Mouse (Mus musculus): ENCODE measurements at regions not wholly inside any gene's neighbourhood (a gene's known extent, or its start where the extent isn't known, plus 50 kb on each side); places are given as distances from the start of the nearest gene placed in this dataset.

- WGBS: 62% methylated on average over 9 of the region's 9 CpGs
- no peak for ATAC-seq (ENCODE audit: insufficient read depth, low FRiP score)
- Histone ChIP-seq H3K9ac (ENCODE audit: low read length) (no peak overlapping the region), H3K36me3 (ENCODE audit: control insufficient read depth, insufficient read depth, low read length) (no peaks in the 10 kb centered on the region), H3K9me3 (replicated peaks; ENCODE audit: control insufficient read depth, low read length) (no peaks in the 10 kb centered on the region), H3K27me3 (ENCODE audit: control insufficient read depth, insufficient read depth, low read length) (no peaks in the 10 kb centered on the region), H3K4me2 (ENCODE audit: low read depth, low read length) (no peak overlapping the region), H3K4me1 (ENCODE audit: control insufficient read depth, insufficient read depth, low read length) (no peaks in the 10 kb centered on the region), H3K27ac (ENCODE audit: low read length) (no peak overlapping the region), H3K4me3 (replicated peaks; ENCODE audit: low read length) (no peak overlapping the region)
These were observed 145.8 kb downstream of the Rwdd3 start for GRCm38 (mm10) chr3:121025546-121026157.

DNA sequence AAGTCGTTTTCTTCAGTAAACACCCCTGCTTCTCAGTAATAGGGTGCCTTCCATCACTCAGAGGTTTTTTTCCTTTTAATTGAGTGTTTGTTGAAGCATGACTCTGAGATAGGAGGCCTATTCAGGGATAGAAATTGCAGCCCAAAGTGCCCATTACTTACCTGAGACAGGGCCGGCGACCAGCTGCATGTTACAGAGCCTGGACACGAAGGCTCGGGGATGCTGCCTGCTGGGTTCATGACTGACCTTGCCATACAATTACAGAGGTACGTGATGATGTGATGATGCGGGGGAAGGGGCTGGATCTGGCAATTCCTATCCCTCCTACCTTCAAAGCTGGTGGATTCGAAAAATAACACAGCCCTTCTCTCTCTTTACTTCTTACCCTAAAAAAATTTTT lies 146.7 kb downstream of the Rwdd3 start:
- no peaks in the 10 kb centered on the region for H3K9me3 ChIP-seq (replicated peaks; ENCODE audit: control insufficient read depth, low read length)
- no peak overlapping the region for H3K4me2 ChIP-seq (ENCODE audit: low read depth, low read length)
- no peak overlapping the region for H3K27ac ChIP-seq (ENCODE audit: low read length)
- 41% methylated on average over 8 of the region's 8 CpGs for WGBS
- no peak for ATAC-seq (ENCODE audit: insufficient read depth, low FRiP score)
- H3K4me3 ChIP-seq (replicated peaks; ENCODE audit: low read length): no peak overlapping the region
- H3K36me3 ChIP-seq (ENCODE audit: control insufficient read depth, insufficient read depth, low read length): no peaks in the 10 kb centered on the region
- H3K27me3 ChIP-seq (ENCODE audit: control insufficient read depth, insufficient read depth, low read length): no peaks in the 10 kb centered on the region
- no peak overlapping the region for H3K9ac ChIP-seq (ENCODE audit: low read length)
- no peaks in the 10 kb centered on the region for H3K4me1 ChIP-seq (ENCODE audit: control insufficient read depth, insufficient read depth, low read length)

GRCm38 (mm10) chr3:121021126-121021848 lies 150.2 kb downstream of the Rwdd3 start:
- Histone ChIP-seq H3K36me3 (ENCODE audit: control insufficient read depth, insufficient read depth, low read length) (no peaks in the 10 kb centered on the region), H3K27ac (ENCODE audit: low read length) (no peak overlapping the region), H3K27me3 (ENCODE audit: control insufficient read depth, insufficient read depth, low read length) (no peaks in the 10 kb centered on the region), H3K4me2 (ENCODE audit: low read depth, low read length) (no peak overlapping the region), H3K9ac (ENCODE audit: low read length) (no peak overlapping the region), H3K4me1 (ENCODE audit: control insufficient read depth, insufficient read depth, low read length) (no peaks in the 10 kb centered on the region), H3K9me3 (replicated peaks; ENCODE audit: control insufficient read depth, low read length) (no peaks in the 10 kb centered on the region), H3K4me3 (replicated peaks; ENCODE audit: low read length) (no peak overlapping the region)
- no peak for ATAC-seq (ENCODE audit: insufficient read depth, low FRiP score)
- WGBS: 72% methylated on average over 4 of the region's 4 CpGs

DNA sequence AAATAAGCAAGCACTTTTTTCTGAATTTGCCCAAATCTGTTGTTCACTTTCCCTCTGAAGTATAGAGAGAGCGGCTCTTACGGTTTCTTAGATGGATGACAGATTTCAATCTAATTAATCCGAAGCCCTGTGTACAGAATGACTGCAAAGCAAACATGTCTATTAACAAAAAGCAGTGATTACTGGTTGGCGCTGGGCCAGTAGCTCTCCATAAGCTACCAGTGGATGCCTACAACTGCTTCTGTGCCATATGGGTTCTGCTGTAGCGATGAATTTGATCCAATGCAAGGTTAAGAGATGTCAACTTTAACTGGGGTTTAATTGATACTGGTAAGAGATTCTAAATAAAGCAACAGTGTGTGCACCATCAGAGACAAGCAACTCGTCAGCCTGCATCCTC lies 162.3 kb downstream of the Rwdd3 start:
- no peak overlapping the region for H3K9ac ChIP-seq (ENCODE audit: low read length)
- no peak overlapping the region for H3K4me3 ChIP-seq (replicated peaks; ENCODE audit: low read length)
- H3K36me3 ChIP-seq (ENCODE audit: control insufficient read depth, insufficient read depth, low read length): no peaks in the 10 kb centered on the region
- no peak overlapping the region for H3K4me2 ChIP-seq (ENCODE audit: low read depth, low read length)
- no peaks in the 10 kb centered on the region for H3K27me3 ChIP-seq (ENCODE audit: control insufficient read depth, insufficient read depth, low read length)
- H3K9me3 ChIP-seq (replicated peaks; ENCODE audit: control insufficient read depth, low read length): no peaks in the 10 kb centered on the region
- H3K27ac ChIP-seq (ENCODE audit: low read length): no peak overlapping the region
- ATAC-seq (ENCODE audit: insufficient read depth, low FRiP score): no peak
- WGBS: 55% methylated on average over 6 of the region's 6 CpGs
- H3K4me1 ChIP-seq (ENCODE audit: control insufficient read depth, insufficient read depth, low read length): no peaks in the 10 kb centered on the region

DNA sequence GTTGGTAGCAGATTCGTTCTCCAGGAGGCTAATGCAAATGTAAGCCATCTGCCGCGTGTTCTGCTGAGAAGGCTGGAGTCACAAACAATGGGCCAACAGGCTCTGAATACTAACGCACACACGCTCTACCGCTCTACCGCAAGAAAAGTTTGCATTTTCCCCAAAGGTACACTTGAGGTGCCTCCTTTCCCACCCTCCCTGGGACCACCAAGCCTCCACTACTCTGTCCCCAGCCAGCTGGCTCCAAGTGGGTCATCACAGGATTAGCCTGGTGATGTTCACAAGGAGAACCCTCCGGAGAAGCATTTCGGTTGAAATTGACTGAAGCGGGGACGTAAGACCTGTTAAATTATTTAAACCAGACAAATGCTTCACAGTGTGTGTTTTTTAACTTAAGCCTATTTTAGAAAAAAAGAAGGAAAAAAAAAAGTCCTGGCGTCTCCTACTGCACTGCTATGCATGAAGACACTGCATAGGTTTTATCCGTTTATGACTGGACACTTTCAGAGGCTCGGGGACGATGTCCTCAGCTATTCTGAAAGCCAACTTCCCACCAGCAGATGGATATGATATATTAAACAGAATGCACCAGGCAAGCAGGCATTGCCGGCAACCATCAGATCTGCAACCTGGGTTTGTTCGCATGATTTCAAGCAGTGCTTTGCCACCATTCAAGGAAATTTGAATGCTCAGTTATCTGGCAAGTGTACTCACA lies 187.8 kb downstream of the Rwdd3 start:
- no peak overlapping the region for H3K27ac ChIP-seq (ENCODE audit: low read length)
- no peak overlapping the region for H3K4me3 ChIP-seq (replicated peaks; ENCODE audit: low read length)
- no peaks in the 10 kb centered on the region for H3K4me1 ChIP-seq (ENCODE audit: control insufficient read depth, insufficient read depth, low read length)
- H3K9me3 ChIP-seq (replicated peaks; ENCODE audit: control insufficient read depth, low read length): no peaks in the 10 kb centered on the region
- H3K9ac ChIP-seq (ENCODE audit: low read length): no peak overlapping the region
- ATAC-seq (ENCODE audit: insufficient read depth, low FRiP score): no peak
- 61% methylated on average over 17 of the region's 17 CpGs for WGBS
- H3K4me2 ChIP-seq (ENCODE audit: low read depth, low read length): no peak overlapping the region
- H3K27me3 ChIP-seq (ENCODE audit: control insufficient read depth, insufficient read depth, low read length): no peaks in the 10 kb centered on the region
- H3K36me3 ChIP-seq (ENCODE audit: control insufficient read depth, insufficient read depth, low read length): no peaks in the 10 kb centered on the region

GRCm38 (mm10) chr3:120982795-120983555 lies 188.5 kb downstream of the Rwdd3 start:
- Histone ChIP-seq H3K9me3 (replicated peaks; ENCODE audit: control insufficient read depth, low read length) (no peaks in the 10 kb centered on the region), H3K27me3 (ENCODE audit: control insufficient read depth, insufficient read depth, low read length) (no peaks in the 10 kb centered on the region), H3K36me3 (ENCODE audit: control insufficient read depth, insufficient read depth, low read length) (no peaks in the 10 kb centered on the region), H3K4me3 (replicated peaks; ENCODE audit: low read length) (no peak overlapping the region), H3K4me2 (ENCODE audit: low read depth, low read length) (no peak overlapping the region), H3K27ac (ENCODE audit: low read length) (no peak overlapping the region), H3K9ac (ENCODE audit: low read length) (no peak overlapping the region), H3K4me1 (ENCODE audit: control insufficient read depth, insufficient read depth, low read length) (no peaks in the 10 kb centered on the region)
- ATAC-seq (ENCODE audit: insufficient read depth, low FRiP score): no peak
- 43% methylated on average over 10 of the region's 10 CpGs for WGBS

DNA sequence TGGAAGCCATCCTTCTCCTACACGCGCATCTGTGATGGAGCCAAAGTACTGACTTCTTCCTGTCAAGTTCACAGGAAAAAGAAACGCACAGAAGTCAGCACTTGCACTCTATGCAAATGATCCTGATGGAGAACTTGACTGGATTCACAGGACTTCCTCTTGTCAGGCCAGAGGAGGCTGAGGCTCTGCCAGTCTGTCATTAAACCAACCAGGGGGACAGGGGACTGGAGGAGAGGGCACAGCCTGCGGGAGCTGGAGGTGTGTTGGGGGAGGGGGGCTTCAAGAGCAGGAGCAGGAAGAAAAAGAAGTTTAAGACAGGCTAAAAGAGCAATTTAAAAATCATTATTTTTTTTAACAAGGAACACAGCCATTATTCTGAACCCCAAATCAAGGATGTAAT lies 189.3 kb downstream of the Rwdd3 start:
- Histone ChIP-seq H3K4me1 (ENCODE audit: control insufficient read depth, insufficient read depth, low read length) (no peaks in the 10 kb centered on the region), H3K9ac (ENCODE audit: low read length) (no peak overlapping the region), H3K9me3 (replicated peaks; ENCODE audit: control insufficient read depth, low read length) (no peaks in the 10 kb centered on the region), H3K4me3 (replicated peaks; ENCODE audit: low read length) (no peak overlapping the region), H3K4me2 (ENCODE audit: low read depth, low read length) (no peak overlapping the region), H3K27me3 (ENCODE audit: control insufficient read depth, insufficient read depth, low read length) (no peaks in the 10 kb centered on the region), H3K36me3 (ENCODE audit: control insufficient read depth, insufficient read depth, low read length) (no peaks in the 10 kb centered on the region), H3K27ac (ENCODE audit: low read length) (no peak overlapping the region)
- WGBS: 40% methylated on average over 4 of the region's 4 CpGs
- no peak for ATAC-seq (ENCODE audit: insufficient read depth, low FRiP score)

DNA sequence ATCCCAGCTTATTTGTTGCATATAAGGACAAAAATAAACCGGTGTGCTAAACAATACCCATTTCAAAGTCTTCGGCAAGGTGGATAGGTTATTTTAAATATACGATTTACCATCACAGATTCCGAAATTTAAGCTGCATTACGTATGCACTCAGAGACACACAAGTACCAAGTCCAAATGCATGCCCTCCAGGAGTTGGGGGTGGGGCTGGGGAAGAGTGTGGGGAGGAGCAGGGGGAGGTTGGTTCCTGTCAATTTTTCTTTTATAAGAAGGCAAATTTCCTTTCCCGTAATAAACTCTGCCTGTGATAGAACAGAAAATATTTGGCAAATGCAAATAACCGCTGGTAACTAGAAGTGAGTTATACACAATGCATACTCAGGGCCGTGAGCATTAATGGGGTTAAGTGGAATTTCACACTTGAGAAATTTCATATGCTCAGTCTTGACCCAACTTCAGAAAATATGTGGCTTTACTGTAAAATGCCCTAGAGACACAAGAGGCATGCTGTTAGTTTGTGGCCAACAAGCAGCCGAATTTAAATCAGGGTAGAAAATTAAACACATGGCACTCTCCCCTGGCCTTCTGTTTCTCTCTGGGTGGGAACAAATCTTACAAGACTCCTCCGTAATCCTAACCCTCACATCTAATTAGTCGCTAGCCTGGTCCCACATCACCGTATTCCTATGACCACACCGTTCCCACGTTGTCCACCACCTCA lies 200.6 kb downstream of the Rwdd3 start:
- WGBS: 72% methylated on average over 14 of the region's 14 CpGs
- Histone ChIP-seq H3K36me3 (ENCODE audit: control insufficient read depth, insufficient read depth, low read length) (no peaks in the 10 kb centered on the region), H3K4me2 (ENCODE audit: low read depth, low read length) (no peak overlapping the region), H3K27me3 (ENCODE audit: control insufficient read depth, insufficient read depth, low read length) (no peaks in the 10 kb centered on the region), H3K9me3 (replicated peaks; ENCODE audit: control insufficient read depth, low read length) (no peaks in the 10 kb centered on the region), H3K4me1 (ENCODE audit: control insufficient read depth, insufficient read depth, low read length) (no peaks in the 10 kb centered on the region), H3K9ac (ENCODE audit: low read length) (no peak overlapping the region), H3K4me3 (replicated peaks; ENCODE audit: low read length) (no peak overlapping the region), H3K27ac (ENCODE audit: low read length) (no peak overlapping the region)
- no peak for ATAC-seq (ENCODE audit: insufficient read depth, low FRiP score)

Data from stomach, embryonic 16.5 days (tissue).